Mouse (Mus musculus): ENCODE measurements around the gene Fam110c. TPM values are rescaled to one million over a fixed set of nuclear protein-coding genes. Genes with fewer than 3 reads are reported as not detected.

Gene Fam110c
- polyA plus RNA-seq, 1 experiment from 2014 or later = not detected

- Histone ChIP-seq H3K27me3 (ENCODE audit: control insufficient read depth, insufficient read depth, low read length) (no peaks in the 10 kb centered on the region), H3K4me2 (ENCODE audit: low read depth, low read length) (no peak overlapping the region), H3K36me3 (ENCODE audit: control insufficient read depth, insufficient read depth, low read length) (no peaks in the 10 kb centered on the region), H3K9ac (replicated peaks; ENCODE audit: low read depth, low read length) (no peak overlapping the region), H3K4me1 (ENCODE audit: control insufficient read depth, insufficient read depth, low read length) (no peaks in the 10 kb centered on the region), H3K9me3 (ENCODE audit: control insufficient read depth, low read length) (no peaks in the 10 kb centered on the region), H3K27ac (ENCODE audit: low read depth, low read length) (no peak overlapping the region), H3K4me3 (ENCODE audit: low read depth, low read length) (no peak overlapping the region)
- WGBS = 83% methylated on average over 11 of the region's 11 CpGs
- no peak for ATAC-seq (ENCODE audit: low read depth)
Measured at GRCm38 (mm10) chr12:31090882-31091640, 17.4 kb downstream of the Fam110c start.

GRCm38 (mm10) chr12:31092481-31092880 lies 18.8 kb downstream of the Fam110c start:
- no peak overlapping the region for H3K9ac ChIP-seq (replicated peaks; ENCODE audit: low read depth, low read length)
- H3K36me3 ChIP-seq (ENCODE audit: control insufficient read depth, insufficient read depth, low read length) = no peaks in the 10 kb centered on the region
- no peaks in the 10 kb centered on the region for H3K27me3 ChIP-seq (ENCODE audit: control insufficient read depth, insufficient read depth, low read length)
- H3K4me1 ChIP-seq (ENCODE audit: control insufficient read depth, insufficient read depth, low read length) = no peaks in the 10 kb centered on the region
- no peaks in the 10 kb centered on the region for H3K9me3 ChIP-seq (ENCODE audit: control insufficient read depth, low read length)
- 11% methylated on average over 5 of the region's 5 CpGs for WGBS
- no peak overlapping the region for H3K4me2 ChIP-seq (ENCODE audit: low read depth, low read length)
- H3K4me3 ChIP-seq (ENCODE audit: low read depth, low read length) = no peak overlapping the region
- H3K27ac ChIP-seq (ENCODE audit: low read depth, low read length) = no peak overlapping the region
- ATAC-seq (ENCODE audit: low read depth) = no peak

- Histone ChIP-seq H3K4me2 (ENCODE audit: low read depth, low read length) (no peak overlapping the region), H3K4me1 (ENCODE audit: control insufficient read depth, insufficient read depth, low read length) (no peaks in the 10 kb centered on the region), H3K27ac (ENCODE audit: low read depth, low read length) (no peak overlapping the region), H3K36me3 (ENCODE audit: control insufficient read depth, insufficient read depth, low read length) (no peaks in the 10 kb centered on the region), H3K4me3 (ENCODE audit: low read depth, low read length) (no peak overlapping the region), H3K27me3 (ENCODE audit: control insufficient read depth, insufficient read depth, low read length) (no peaks in the 10 kb centered on the region), H3K9ac (replicated peaks; ENCODE audit: low read depth, low read length) (no peak overlapping the region), H3K9me3 (ENCODE audit: control insufficient read depth, low read length) (no peaks in the 10 kb centered on the region)
- ATAC-seq (ENCODE audit: low read depth) = no peak
- 94% methylated on average over 6 of the region's 6 CpGs for WGBS
Measured at GRCm38 (mm10) chr12:31097185-31097584, 23.5 kb downstream of the Fam110c start.

GRCm38 (mm10) chr12:31101190-31101589 lies 27.5 kb downstream of the Fam110c start:
- Histone ChIP-seq H3K9ac (replicated peaks; ENCODE audit: low read depth, low read length) (no peak overlapping the region), H3K9me3 (ENCODE audit: control insufficient read depth, low read length) (no peaks in the 10 kb centered on the region), H3K4me1 (ENCODE audit: control insufficient read depth, insufficient read depth, low read length) (no peaks in the 10 kb centered on the region), H3K36me3 (ENCODE audit: control insufficient read depth, insufficient read depth, low read length) (no peaks in the 10 kb centered on the region), H3K4me2 (ENCODE audit: low read depth, low read length) (no peak overlapping the region), H3K27me3 (ENCODE audit: control insufficient read depth, insufficient read depth, low read length) (no peaks in the 10 kb centered on the region), H3K4me3 (ENCODE audit: low read depth, low read length) (no peak overlapping the region), H3K27ac (ENCODE audit: low read depth, low read length) (no peak overlapping the region)
- 93% methylated on average over 4 of the region's 4 CpGs for WGBS
- no peak for ATAC-seq (ENCODE audit: low read depth)

- no peak overlapping the region for H3K9ac ChIP-seq (replicated peaks; ENCODE audit: low read depth, low read length)
- no peaks in the 10 kb centered on the region for H3K9me3 ChIP-seq (ENCODE audit: control insufficient read depth, low read length)
- H3K4me1 ChIP-seq (ENCODE audit: control insufficient read depth, insufficient read depth, low read length) = no peaks in the 10 kb centered on the region
- no peaks in the 10 kb centered on the region for H3K27me3 ChIP-seq (ENCODE audit: control insufficient read depth, insufficient read depth, low read length)
- H3K4me2 ChIP-seq (ENCODE audit: low read depth, low read length) = no peak overlapping the region
- no peak overlapping the region for H3K4me3 ChIP-seq (ENCODE audit: low read depth, low read length)
- 91% methylated on average over 4 of the region's 4 CpGs for WGBS
- ATAC-seq (ENCODE audit: low read depth) = no peak
- H3K36me3 ChIP-seq (ENCODE audit: control insufficient read depth, insufficient read depth, low read length) = no peaks in the 10 kb centered on the region
- H3K27ac ChIP-seq (ENCODE audit: low read depth, low read length) = no peak overlapping the region
Measured at GRCm38 (mm10) chr12:31101821-31102220, 28.2 kb downstream of the Fam110c start.

- Histone ChIP-seq H3K9me3 (ENCODE audit: control insufficient read depth, low read length) (no peaks in the 10 kb centered on the region), H3K36me3 (ENCODE audit: control insufficient read depth, insufficient read depth, low read length) (no peaks in the 10 kb centered on the region), H3K27ac (ENCODE audit: low read depth, low read length) (no peak overlapping the region), H3K9ac (replicated peaks; ENCODE audit: low read depth, low read length) (no peak overlapping the region), H3K4me2 (ENCODE audit: low read depth, low read length) (no peak overlapping the region), H3K4me3 (ENCODE audit: low read depth, low read length) (no peak overlapping the region), H3K4me1 (ENCODE audit: control insufficient read depth, insufficient read depth, low read length) (no peaks in the 10 kb centered on the region), H3K27me3 (ENCODE audit: control insufficient read depth, insufficient read depth, low read length) (no peaks in the 10 kb centered on the region)
- WGBS = 19% methylated on average over 8 of the region's 8 CpGs
- peak; percentile 41; the same call in 1 of the 2 replicates for ATAC-seq (ENCODE audit: low read depth)
Measured at GRCm38 (mm10) chr12:31116005-31116466, 42.4 kb downstream of the Fam110c start.

GRCm38 (mm10) chr12:31120535-31120934 lies 46.9 kb downstream of the Fam110c start:
- WGBS = 85% methylated on average over 5 of the region's 5 CpGs
- ATAC-seq (ENCODE audit: low read depth) = no peak
- Histone ChIP-seq H3K4me1 (ENCODE audit: control insufficient read depth, insufficient read depth, low read length) (no peaks in the 10 kb centered on the region), H3K27ac (ENCODE audit: low read depth, low read length) (no peak overlapping the region), H3K9ac (replicated peaks; ENCODE audit: low read depth, low read length) (no peak overlapping the region), H3K4me2 (ENCODE audit: low read depth, low read length) (no peak overlapping the region), H3K9me3 (ENCODE audit: control insufficient read depth, low read length) (no peaks in the 10 kb centered on the region), H3K36me3 (ENCODE audit: control insufficient read depth, insufficient read depth, low read length) (no peaks in the 10 kb centered on the region), H3K27me3 (ENCODE audit: control insufficient read depth, insufficient read depth, low read length) (no peaks in the 10 kb centered on the region), H3K4me3 (ENCODE audit: low read depth, low read length) (no peak overlapping the region)

- no peak for ATAC-seq (ENCODE audit: low read depth)
- H3K4me3 ChIP-seq (ENCODE audit: low read depth, low read length) = no peak overlapping the region
Measured at GRCm38 (mm10) chr12:31122892-31123622, 49.4 kb downstream of the Fam110c start.

GRCm38 (mm10) chr12:31126071-31126470 lies 52.4 kb downstream of the Fam110c start:
- WGBS = 38% methylated on average over 1 of the region's 1 CpGs
- Histone ChIP-seq H3K4me2 (ENCODE audit: low read depth, low read length) (no peak overlapping the region), H3K4me1 (ENCODE audit: control insufficient read depth, insufficient read depth, low read length) (no peaks in the 10 kb centered on the region), H3K27me3 (ENCODE audit: control insufficient read depth, insufficient read depth, low read length) (no peaks in the 10 kb centered on the region), H3K27ac (ENCODE audit: low read depth, low read length) (no peak overlapping the region), H3K36me3 (ENCODE audit: control insufficient read depth, insufficient read depth, low read length) (no peaks in the 10 kb centered on the region), H3K9ac (replicated peaks; ENCODE audit: low read depth, low read length) (no peak overlapping the region), H3K9me3 (ENCODE audit: control insufficient read depth, low read length) (no peaks in the 10 kb centered on the region), H3K4me3 (ENCODE audit: low read depth, low read length) (no peak overlapping the region)
- no peak for ATAC-seq (ENCODE audit: low read depth)

More at GRCm38 (mm10) chr12:31122892-31123622, 49.4 kb downstream of the Fam110c start:
- H3K36me3 ChIP-seq (ENCODE audit: control insufficient read depth, insufficient read depth, low read length) = no peaks in the 10 kb centered on the region
- no peak overlapping the region for H3K9ac ChIP-seq (replicated peaks; ENCODE audit: low read depth, low read length)
- no peak overlapping the region for H3K27ac ChIP-seq (ENCODE audit: low read depth, low read length)
- 69% methylated on average over 6 of the region's 6 CpGs for WGBS
- H3K4me1 ChIP-seq (ENCODE audit: control insufficient read depth, insufficient read depth, low read length) = no peaks in the 10 kb centered on the region
- no peak overlapping the region for H3K4me2 ChIP-seq (ENCODE audit: low read depth, low read length)
- H3K9me3 ChIP-seq (ENCODE audit: control insufficient read depth, low read length) = no peaks in the 10 kb centered on the region
- H3K27me3 ChIP-seq (ENCODE audit: control insufficient read depth, insufficient read depth, low read length) = no peaks in the 10 kb centered on the region
